Mouse (Mus musculus): ENCODE data around the gene Trpc4. TPM values are rescaled to one million over a fixed set of nuclear protein-coding genes. Genes with fewer than 3 reads are reported as not detected.
A peak's percentile ranks its signal among the peaks of the same experiment; 100 is the strongest.

The Trpc4 gene
- 10 to 100 TPM; 59.4 to 62.1 TPM for total RNA-seq (2021)
- long read RNA-seq, transcript Trpc4-201 (11 exons, 3,473 nt): major isoform, 18 of 35 reads
- long read RNA-seq, partial matches to known transcripts: 3 of 35 reads
- long read RNA-seq, other reads (novel, unspliced or antisense): 12 of 35 reads

DNA sequence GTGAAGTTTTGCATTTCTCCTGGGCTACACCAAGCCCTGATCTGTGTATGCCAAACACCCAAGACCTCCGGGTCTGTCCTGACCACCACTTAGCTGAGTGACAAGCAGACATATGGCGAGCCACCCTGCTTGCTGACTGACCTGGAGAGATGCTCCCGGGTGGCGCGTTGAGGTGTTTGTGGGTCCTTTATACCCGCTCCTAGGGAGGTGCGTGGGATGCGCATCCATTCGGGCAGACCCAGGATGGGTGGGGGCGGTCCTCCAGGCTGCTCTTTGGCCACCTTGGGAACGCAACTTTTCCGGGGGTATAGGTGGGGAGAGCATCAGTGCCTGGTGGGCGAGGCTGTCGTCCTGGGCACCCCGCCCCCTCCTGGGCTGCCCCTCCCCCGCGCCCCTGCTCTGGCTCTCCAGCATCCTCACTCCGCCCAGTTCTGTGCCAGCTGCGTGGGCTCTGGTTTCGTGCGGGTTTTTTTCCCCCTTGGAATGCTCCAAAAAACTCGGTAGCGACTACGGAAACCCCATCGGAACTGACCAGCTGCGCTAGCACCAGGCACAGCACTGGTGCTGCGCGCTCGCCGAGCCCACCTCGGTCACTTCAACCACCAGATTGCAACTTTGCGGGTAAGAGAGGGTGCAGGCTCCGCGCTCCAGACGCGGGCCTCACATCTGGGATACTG is at the start of gene Trpc4:
TSS of gene Trpc4 (plus strand) at position 397 of the 677 bp plus-strand sequence.
- DNase-seq (ENCODE audit: low spot score in 2 of 2): peak; percentile 44 to 73

DNA sequence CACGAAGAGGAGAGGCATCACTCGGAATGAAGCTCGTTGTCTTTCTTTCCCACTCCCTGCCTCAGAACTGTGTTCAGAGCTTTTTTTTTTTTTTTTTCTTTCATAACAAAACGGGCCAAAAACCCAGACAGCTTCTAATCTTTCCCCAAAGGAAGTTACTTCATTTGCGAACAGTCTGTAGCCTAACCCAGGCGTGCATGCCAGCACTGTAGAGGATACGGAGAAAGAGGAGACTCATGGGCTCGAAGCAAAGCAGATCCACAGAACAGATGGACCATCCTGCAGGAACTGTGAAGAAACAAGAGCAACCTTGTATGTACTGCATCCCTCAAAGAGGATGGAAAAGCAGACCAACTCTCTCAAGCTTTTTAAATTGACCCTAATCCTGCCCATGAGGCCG is 44.3 kb upstream of the Trpc4 start:
- DNase-seq (ENCODE audit: low spot score in 2 of 2): peak in 1 of 2 experiments; percentile 6

DNA sequence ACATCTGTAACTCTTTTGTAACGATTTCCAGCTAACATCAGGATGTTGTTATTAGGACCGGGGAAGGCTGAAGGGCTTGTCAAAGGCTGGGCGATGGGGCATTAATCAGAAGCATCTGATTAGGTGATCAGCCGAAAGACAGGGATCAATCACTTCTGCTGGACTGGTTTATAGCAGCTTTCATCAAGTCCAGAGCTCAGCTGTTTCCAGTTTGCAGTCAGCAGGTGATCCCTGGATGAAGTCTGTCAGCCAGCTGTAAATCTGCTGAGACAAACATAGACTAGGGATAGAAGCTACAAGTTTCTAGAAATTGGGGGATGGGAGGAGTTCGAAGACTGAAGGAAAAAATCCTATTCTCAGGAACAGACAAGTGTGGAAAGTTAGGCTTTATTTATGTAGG is 20.5 kb upstream of the Trpc4 start:
- no peak for DNase-seq (ENCODE audit: low spot score in 2 of 2)

GRCm38 (mm10) chr3:54141376-54141775 is 14.5 kb upstream of the Trpc4 start:
- no peak for DNase-seq (ENCODE audit: low spot score in 2 of 2)

- DNase-seq (ENCODE audit: low spot score in 2 of 2): peak; percentile 48 to 53
Measured at GRCm38 (mm10) chr3:54154844-54155638, 794 bp upstream of the Trpc4 start.

DNA sequence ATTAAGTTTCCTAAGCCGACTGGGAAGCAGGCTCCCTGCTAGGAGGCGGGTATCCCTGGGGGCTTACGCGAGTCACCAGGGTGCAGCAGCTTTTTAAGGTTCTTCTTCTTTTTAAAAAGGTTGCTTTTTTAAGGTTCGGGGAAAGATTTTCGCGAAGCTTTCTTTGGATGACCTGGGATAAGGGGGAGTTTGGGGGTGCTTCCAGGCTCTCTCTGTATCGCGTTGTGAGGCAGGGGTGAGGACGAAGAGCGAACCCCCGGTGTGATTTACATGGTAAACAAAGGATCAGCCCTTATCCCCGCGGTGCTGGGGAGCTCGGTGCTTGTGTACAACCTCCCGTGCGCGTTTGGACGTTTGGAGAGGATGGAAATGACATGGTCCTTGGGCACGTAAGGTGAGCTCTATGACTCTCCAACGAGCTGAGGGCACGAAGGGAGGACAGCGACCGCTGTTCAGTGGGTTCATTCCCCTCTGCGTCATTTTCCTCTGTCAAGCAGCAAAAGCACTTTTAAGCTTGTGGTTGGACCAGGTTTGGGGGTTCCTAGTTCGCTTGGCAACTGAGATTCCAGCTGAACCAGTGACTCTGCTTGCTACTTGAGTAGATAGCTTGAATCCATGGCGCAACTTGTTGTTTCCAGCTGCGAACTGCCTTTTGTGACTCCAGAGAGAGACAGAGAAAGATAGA is 623 bp downstream of the Trpc4 start:
- DNase-seq (ENCODE audit: low spot score in 2 of 2): peak in 1 of 2 experiments; percentile 37

DNA sequence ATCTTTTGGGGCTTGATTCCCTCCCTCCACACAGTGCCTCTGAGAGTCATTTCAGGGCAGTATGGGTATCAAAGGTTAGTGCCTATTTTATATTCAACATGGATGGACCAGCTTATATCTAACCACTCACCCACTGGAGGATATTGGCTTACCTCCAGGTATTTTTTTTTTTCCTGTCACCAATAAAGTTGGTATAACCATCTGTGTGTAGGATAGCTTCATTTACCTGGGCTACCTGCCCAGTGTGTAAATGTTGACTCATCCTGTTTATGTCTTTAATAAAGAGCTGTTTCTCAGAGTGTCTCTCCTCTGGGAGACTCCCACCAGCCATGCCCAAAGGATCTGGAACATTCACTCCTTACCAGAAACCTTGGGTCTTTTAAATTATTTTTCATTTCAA is 14.9 kb downstream of the Trpc4 start:
- DNase-seq (ENCODE audit: low spot score in 2 of 2): no peak

- DNase-seq (ENCODE audit: low spot score in 2 of 2): no peak
Measured at GRCm38 (mm10) chr3:54177296-54177695, 21.5 kb downstream of the Trpc4 start.

DNA sequence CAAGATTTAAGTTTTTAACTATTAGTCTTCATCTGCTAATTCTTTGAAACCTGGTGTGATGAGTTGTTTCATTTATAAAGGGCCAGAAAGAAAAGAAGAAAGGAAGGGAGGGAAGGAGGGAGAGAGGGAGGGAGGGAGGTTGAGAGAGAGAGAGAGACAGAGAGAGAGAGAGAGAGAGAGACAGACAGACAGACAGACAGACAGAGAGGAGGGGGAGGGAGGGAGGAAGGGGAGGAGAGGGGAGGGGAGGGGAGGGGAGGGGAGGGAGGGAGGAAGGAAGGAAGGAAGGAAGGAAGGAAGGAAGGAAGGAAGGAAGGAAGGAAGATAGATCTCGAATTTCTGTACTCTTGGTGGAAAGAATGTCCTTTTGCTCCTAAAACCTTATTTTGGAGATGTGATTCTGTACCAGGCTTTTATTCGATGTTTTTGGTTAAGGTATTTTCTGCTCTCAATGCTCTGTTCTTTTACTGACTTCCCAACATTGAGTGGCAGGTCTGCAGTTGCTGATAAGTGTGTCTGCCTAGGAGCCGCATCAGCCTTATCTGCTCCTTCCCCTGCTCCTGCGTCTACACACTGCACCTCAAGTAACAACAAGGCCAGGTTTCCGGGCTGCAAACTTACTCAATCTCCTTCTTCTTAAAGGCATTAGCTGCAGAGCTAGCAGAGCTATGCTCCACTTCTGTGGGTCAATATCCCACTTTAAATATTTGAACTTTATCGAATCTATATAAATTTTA is 35.3 kb downstream of the Trpc4 start:
- no peak for DNase-seq (ENCODE audit: low spot score in 2 of 2)

DNA sequence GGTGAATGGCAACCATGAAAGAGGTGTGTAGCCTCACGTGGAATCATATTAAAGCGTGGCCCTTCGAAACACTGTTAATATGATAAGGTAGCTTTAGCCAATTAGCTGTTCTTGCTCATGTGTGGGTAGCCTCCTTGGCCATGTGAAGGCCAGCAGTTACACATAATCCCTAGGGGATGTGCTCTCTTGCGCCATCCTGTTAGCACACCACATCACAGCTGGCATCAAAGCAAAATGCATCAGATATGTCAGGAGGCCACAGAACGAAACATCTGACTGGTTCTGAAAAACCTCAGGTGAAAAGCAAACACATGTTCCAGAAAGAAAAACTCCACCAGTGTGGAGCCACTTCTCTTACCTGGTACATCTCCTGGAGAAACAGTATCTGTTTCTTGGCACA is 45.4 kb downstream of the Trpc4 start:
- DNase-seq (ENCODE audit: low spot score in 2 of 2): no peak

- DNase-seq (ENCODE audit: low spot score in 2 of 2): peak; percentile 45 to 81
Measured at GRCm38 (mm10) chr3:54204386-54204785, 48.6 kb downstream of the Trpc4 start.

GRCm38 (mm10) chr3:54210112-54210511 is 54.3 kb downstream of the Trpc4 start:
- peak; percentile 63 to 81 for DNase-seq (ENCODE audit: low spot score in 2 of 2)

DNA sequence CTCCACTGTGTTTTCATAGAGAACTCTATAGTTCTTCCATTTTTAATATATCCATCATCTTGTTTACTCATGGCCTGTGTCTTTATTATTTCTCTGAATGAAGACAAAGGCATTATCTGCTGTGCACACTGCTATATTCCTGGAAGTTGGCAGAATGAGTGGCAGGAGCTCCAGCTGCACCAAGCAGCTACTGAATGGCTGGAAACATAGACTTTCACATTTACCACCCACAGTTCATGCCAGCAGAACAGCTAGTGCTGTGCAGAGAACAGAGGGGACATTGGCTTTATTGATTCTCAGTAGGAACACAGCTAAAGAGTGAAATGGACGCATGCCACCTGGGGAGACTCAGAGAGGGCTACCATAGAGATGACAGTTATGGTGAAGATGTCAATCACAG is 55.6 kb downstream of the Trpc4 start:
- peak in 1 of 2 experiments; percentile 67 for DNase-seq (ENCODE audit: low spot score in 2 of 2)

GRCm38 (mm10) chr3:54222549-54222948 is 66.7 kb downstream of the Trpc4 start:
- DNase-seq (ENCODE audit: low spot score in 2 of 2): no peak

DNA sequence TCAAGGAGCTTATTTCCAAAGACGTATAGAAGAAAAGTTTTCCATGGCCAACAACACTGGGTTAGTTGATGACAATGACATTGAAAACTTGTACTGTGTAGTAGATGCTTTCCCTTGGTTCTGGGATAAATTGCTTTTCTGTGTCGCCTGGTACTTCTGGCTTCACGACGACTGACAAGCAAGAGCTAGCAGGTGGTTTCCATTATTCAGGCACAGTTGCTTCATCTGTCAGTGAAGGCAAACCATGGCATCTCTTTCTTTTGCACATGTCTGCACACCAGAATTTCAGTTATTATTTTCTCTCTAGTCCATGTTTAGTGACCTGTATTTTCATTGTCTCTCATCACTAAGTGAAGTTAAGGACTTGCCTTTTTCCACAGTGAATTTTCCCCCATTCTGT is 72.6 kb downstream of the Trpc4 start:
- DNase-seq (ENCODE audit: low spot score in 2 of 2): peak in 1 of 2 experiments; percentile 52

DNA sequence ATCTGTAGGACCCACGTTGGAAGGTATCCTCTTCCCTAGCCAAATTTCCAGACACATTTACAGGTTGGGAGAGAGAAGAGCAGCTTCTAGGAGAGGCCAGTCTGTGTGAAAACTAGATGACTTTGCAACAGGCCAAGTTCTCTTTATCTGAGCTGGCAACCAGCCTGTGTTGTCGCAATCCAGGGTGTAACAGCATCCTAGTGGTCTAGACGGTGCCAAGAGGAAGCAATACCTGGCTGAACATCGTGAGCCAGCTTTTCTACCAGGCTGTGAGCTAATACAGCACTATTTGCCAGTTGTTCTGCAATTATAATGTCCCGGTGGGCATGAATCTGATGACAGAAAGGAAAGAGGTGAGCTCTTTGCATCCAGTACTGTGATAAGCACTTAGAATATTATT is 83.1 kb downstream of the Trpc4 start:
- DNase-seq (ENCODE audit: low spot score in 2 of 2): no peak

DNA sequence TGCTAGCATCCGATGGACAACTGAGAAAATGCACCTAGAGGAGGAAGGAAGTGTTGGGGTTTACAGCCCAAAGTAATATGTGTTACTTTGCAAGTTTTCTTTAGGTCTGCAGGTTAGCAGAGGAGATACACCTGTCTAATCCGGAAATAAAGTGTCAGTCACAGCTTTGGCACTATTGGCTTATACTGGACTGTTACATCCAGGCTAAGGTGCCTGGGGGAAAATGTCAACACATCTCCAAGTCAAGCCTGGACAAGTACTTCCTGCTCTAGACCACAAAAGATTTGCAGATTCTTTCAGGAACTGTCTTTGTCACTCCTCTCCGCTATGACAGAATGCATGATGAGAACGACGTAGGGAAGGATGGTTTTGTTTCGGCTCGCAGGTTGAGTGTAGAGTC is 83.6 kb downstream of the Trpc4 start:
- no peak for DNase-seq (ENCODE audit: low spot score in 2 of 2)

- DNase-seq (ENCODE audit: low spot score in 2 of 2): no peak
Measured at GRCm38 (mm10) chr3:54243136-54243535, 87.3 kb downstream of the Trpc4 start.

DNA sequence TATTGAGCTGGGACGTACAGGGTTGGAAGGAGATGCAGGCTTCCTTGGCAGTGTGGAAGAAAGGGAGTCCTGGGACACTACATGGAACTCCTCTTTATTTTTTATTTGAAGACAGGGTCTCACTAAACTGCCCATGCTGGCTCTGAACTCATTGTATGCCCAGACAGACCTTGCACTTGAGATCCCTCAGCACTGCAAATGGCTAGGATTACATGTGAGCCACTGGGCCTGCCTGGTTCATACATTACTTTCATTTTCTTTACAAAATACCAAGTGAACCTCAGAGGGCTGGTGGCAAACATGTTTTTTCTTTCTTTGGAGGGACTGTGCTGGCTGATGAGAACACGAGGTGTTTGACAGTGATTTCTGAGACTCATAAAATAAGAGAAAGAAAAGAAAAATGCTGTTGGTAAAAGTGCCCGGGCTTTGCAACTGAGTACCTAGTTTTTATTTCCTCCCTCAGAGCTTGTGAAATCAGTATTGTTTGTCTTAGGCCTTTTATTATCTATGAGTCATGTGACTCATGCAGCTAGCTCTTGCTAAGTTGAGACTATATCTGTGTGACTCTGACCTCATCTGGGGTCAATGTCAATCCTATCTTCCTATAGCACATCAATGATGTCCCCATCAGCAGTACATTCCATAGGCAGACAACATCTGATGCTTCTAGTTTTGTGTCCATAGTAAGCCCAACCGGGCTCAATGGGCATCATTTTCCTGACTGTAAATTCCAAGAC is 89.1 kb downstream of the Trpc4 start:
- DNase-seq (ENCODE audit: low spot score in 2 of 2): no peak

GRCm38 (mm10) chr3:54246416-54246815 is 90.6 kb downstream of the Trpc4 start:
- peak in 1 of 2 experiments; percentile 39 for DNase-seq (ENCODE audit: low spot score in 2 of 2)
